28 mouse cellular contexts compared by ENCODE assay signal in the genomic region with DNA sequence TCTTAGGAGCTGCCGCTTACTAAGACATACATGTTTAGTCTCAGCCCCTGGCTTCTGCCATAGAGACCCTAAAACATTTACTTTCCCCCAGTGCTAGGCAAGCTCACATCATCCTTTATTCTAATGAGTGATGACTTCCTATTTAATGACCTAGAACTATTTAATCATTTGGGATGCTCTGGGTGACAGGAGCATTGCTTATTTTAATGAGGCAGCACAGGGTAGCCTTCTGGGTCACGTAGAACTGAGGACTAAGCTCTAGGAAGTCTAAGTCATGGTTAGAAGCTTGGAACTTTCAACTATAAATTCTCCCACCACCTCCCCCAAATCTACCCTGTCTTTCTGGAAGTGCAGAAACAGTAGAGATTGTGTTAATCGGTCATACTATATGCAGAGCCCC.
"Had no signal": no experiment of that assay in that cellular context is flagged by ENCODE, and none has a peak within 500 bp of the region (broad histone marks: within the 10 kb centered on the region; RNA-seq: fewer than 3 reads in every experiment).

No protein-coding gene starts in this region.

- H3K27me3 ChIP-seq: embryonic facial prominence, embryonic 12.5 days; embryonic facial prominence, embryonic 15.5 days; forebrain, embryonic 12.5 days; forebrain, embryonic 13.5 days; forebrain, embryonic 15.5 days had no signal

- H3K9ac ChIP-seq: embryonic facial prominence, embryonic 12.5 days; embryonic facial prominence, embryonic 13.5 days; embryonic facial prominence, embryonic 15.5 days; forebrain, embryonic 12.5 days; forebrain, embryonic 13.5 days; forebrain, embryonic 15.5 days; forebrain, postnatal 0 days had no signal

- H3K4me2 ChIP-seq: embryonic facial prominence, embryonic 12.5 days; embryonic facial prominence, embryonic 13.5 days; embryonic facial prominence, embryonic 15.5 days; forebrain, embryonic 12.5 days; forebrain, embryonic 13.5 days; forebrain, embryonic 15.5 days had no signal

- DNase-seq: cerebellum, adult 18-20 months; cerebellum, adult 2 months; cerebellum, adult 8-10 months; cerebellum, adult 9-10 months; cerebellum, adult 9-11 months; cerebellum, postnatal 10 days; cerebellum, postnatal 14 days; cerebellum, postnatal 25 days; cerebellum, postnatal 36 days; embryo, embryonic 11 days; forebrain, postnatal 0 days; gastrocnemius, adult 2 months; gastrocnemius, postnatal 10 days; gastrocnemius, postnatal 14 days; gastrocnemius, postnatal 25 days; gastrocnemius, postnatal 36 days; heart, adult 11 months had no signal

- H3K4me3 ChIP-seq: embryonic facial prominence, embryonic 10.5 days; embryonic facial prominence, embryonic 12.5 days; embryonic facial prominence, embryonic 13.5 days; embryonic facial prominence, embryonic 15.5 days; erythroblast, embryonic 14.5 days; forebrain, embryonic 10.5 days; forebrain, embryonic 12.5 days; forebrain, embryonic 13.5 days; forebrain, embryonic 15.5 days; gastrocnemius, adult 2 months had no signal

- ATAC-seq: forebrain, embryonic 13.5 days; forebrain, embryonic 14.5 days; forebrain, embryonic 15.5 days; forebrain, embryonic 16.5 days; forebrain, postnatal 0 days had no signal

- H3K27ac ChIP-seq: embryonic facial prominence, embryonic 10.5 days; embryonic facial prominence, embryonic 12.5 days; embryonic facial prominence, embryonic 13.5 days; embryonic facial prominence, embryonic 15.5 days; forebrain, embryonic 10.5 days; forebrain, embryonic 12.5 days; forebrain, embryonic 13.5 days; forebrain, embryonic 15.5 days; gastrocnemius, adult 2 months had no signal

- H3K9me3 ChIP-seq: embryonic facial prominence, embryonic 10.5 days; embryonic facial prominence, embryonic 12.5 days; embryonic facial prominence, embryonic 13.5 days; embryonic facial prominence, embryonic 15.5 days; forebrain, embryonic 10.5 days; forebrain, embryonic 12.5 days; forebrain, embryonic 13.5 days; forebrain, embryonic 15.5 days had no signal

- H3K36me3 ChIP-seq: embryonic facial prominence, embryonic 10.5 days; embryonic facial prominence, embryonic 12.5 days; embryonic facial prominence, embryonic 13.5 days; embryonic facial prominence, embryonic 15.5 days; forebrain, embryonic 10.5 days; forebrain, embryonic 12.5 days; forebrain, embryonic 15.5 days had no signal

- H3K4me1 ChIP-seq: embryonic facial prominence, embryonic 15.5 days had no signal
